Mouse (Mus musculus) E14TG2a.4 (cell line): ENCODE data around the gene Umps.

ENCODE experiments used
- H3K27me3 ChIP-seq: 2 replicates; pipeline ENCODE4 v1.6.1; 2014; ENCODE audit warnings: low read length, control low read depth; ENCODE audit not compliant: insufficient read depth
- H3K36me3 ChIP-seq: 2 replicates; pipeline ENCODE4 v1.6.1; 2014; ENCODE audit warnings: low read length, control low read depth; ENCODE audit not compliant: insufficient read depth
- H3K4me1 ChIP-seq: replicated peaks from 2 replicates; pipeline ENCODE4 v1.6.1; 2014; ENCODE audit warnings: low read depth, low read length, control low read depth
- H3K4me3 ChIP-seq: replicated peaks from 2 replicates; pipeline ENCODE4 v1.5.1; 2014; ENCODE audit warnings: mild to moderate bottlenecking, low read length
- H3K9me3 ChIP-seq: 2 replicates; pipeline ENCODE4 v1.6.1; 2014; ENCODE audit warnings: low read length, control low read depth
- CTCF ChIP-seq: conservative IDR thresholded peaks from 2 replicates; pipeline ENCODE4 v1.5.1; 2014; ENCODE audit warnings: low read length
- NANOG ChIP-seq: IDR thresholded peaks from 2 replicates; pipeline ENCODE4 v1.6.1; 2014; ENCODE audit warnings: borderline replicate concordance, low read length, mixed read lengths
- POU5F1 ChIP-seq: IDR thresholded peaks from 2 replicates; pipeline ENCODE4 v1.6.1; 2014; ENCODE audit warnings: low read length, borderline replicate concordance

Gene Umps

GRCm38 (mm10) chr16:33930785-33931184 lies 36.1 kb downstream of the Umps start:
- Histone ChIP-seq H3K4me1 (0 out of 2 replicates have a peak, but pooled peaks cover 5% of the 10 kb centered on the region), H3K36me3 (no peaks in the 10 kb centered on the region), H3K27me3 (no peaks in the 10 kb centered on the region), H3K4me3 (no peak overlapping the region), H3K9me3 (no peaks in the 10 kb centered on the region)
- no peak for TF ChIP-seq CTCF
- TF ChIP-seq POU5F1: no peak
- TF ChIP-seq NANOG: no peak

GRCm38 (mm10) chr16:33928788-33929462 lies 37.9 kb downstream of the Umps start:
- TF ChIP-seq NANOG (no peak), CTCF (no peak), POU5F1 (no peak)
- Histone ChIP-seq H3K9me3 (no peaks in the 10 kb centered on the region), H3K36me3 (no peaks in the 10 kb centered on the region), H3K27me3 (no peaks in the 10 kb centered on the region), H3K4me3 (no peak overlapping the region), H3K4me1 (0 out of 2 replicates have a peak, but pooled peaks cover 5% of the 10 kb centered on the region)

- Histone ChIP-seq H3K9me3 (no peaks in the 10 kb centered on the region), H3K4me1 (no peaks in the 10 kb centered on the region), H3K4me3 (no peak overlapping the region), H3K36me3 (no peaks in the 10 kb centered on the region), H3K27me3 (no peaks in the 10 kb centered on the region)
- no peak for TF ChIP-seq CTCF
- no peak for TF ChIP-seq POU5F1
- no peak for TF ChIP-seq NANOG
Measured at GRCm38 (mm10) chr16:33927263-33927824, 39.5 kb downstream of the Umps start.

GRCm38 (mm10) chr16:33923758-33924157 lies 43.1 kb downstream of the Umps start:
- Histone ChIP-seq H3K9me3 (no peaks in the 10 kb centered on the region), H3K27me3 (no peaks in the 10 kb centered on the region), H3K36me3 (peaks cover 9% of the 10 kb centered on the region), H3K4me1 (peaks cover 6% of the 10 kb centered on the region), H3K4me3 (no peak overlapping the region)
- no peak for TF ChIP-seq CTCF
- TF ChIP-seq NANOG: no peak
- no peak for TF ChIP-seq POU5F1

GRCm38 (mm10) chr16:33923001-33923316 lies 43.9 kb downstream of the Umps start:
- Histone ChIP-seq H3K4me3 (no peak overlapping the region), H3K36me3 (peaks cover 9% of the 10 kb centered on the region), H3K9me3 (no peaks in the 10 kb centered on the region), H3K27me3 (no peaks in the 10 kb centered on the region), H3K4me1 (peaks cover 6% of the 10 kb centered on the region)
- TF ChIP-seq CTCF (no peak), NANOG (no peak), POU5F1 (no peak)

- peaks cover 6% of the 10 kb centered on the region for H3K4me1 ChIP-seq
- H3K9me3 ChIP-seq: no peaks in the 10 kb centered on the region
- TF ChIP-seq POU5F1 (no peak), NANOG (no peak), CTCF (no peak)
- H3K4me3 ChIP-seq: no peak overlapping the region
- peaks cover 11% of the 10 kb centered on the region for H3K36me3 ChIP-seq
- no peaks in the 10 kb centered on the region for H3K27me3 ChIP-seq
Measured at GRCm38 (mm10) chr16:33922111-33923000, 44.5 kb downstream of the Umps start.

- Histone ChIP-seq H3K4me3 (no peak overlapping the region), H3K9me3 (no peaks in the 10 kb centered on the region), H3K36me3 (peaks cover 14% of the 10 kb centered on the region), H3K27me3 (no peaks in the 10 kb centered on the region), H3K4me1 (peaks cover 6% of the 10 kb centered on the region)
- TF ChIP-seq CTCF: no peak
- TF ChIP-seq POU5F1: no peak
- TF ChIP-seq NANOG: no peak
Measured at GRCm38 (mm10) chr16:33921514-33921913, 45.3 kb downstream of the Umps start.

GRCm38 (mm10) chr16:33917926-33918325 lies 48.9 kb downstream of the Umps start:
- TF ChIP-seq NANOG (no peak), CTCF (no peak), POU5F1 (no peak)
- H3K4me3 ChIP-seq: no peak overlapping the region
- no peaks in the 10 kb centered on the region for H3K9me3 ChIP-seq
- peaks cover 17% of the 10 kb centered on the region for H3K36me3 ChIP-seq
- H3K4me1 ChIP-seq: peaks cover 6% of the 10 kb centered on the region
- H3K27me3 ChIP-seq: no peaks in the 10 kb centered on the region
